Mouse (Mus musculus) small intestine, adult 2 months (tissue): Measurements from ENCODE around the gene Ccdc162.

Source experiments
- CTCF ChIP-seq: fragments of 200-500 bp; IDR thresholded peaks from 2 replicates; pipeline ENCODE4 v1.5.1; 2012; ENCODE audit warnings: low read depth, mild to moderate bottlenecking, control low read depth, inconsistent platforms, low read length, moderate library complexity, mixed read lengths; ENCODE audit not compliant: insufficient replicate concordance, insufficient read length; ENCODE audit errors: extremely low read depth
- POLR2A ChIP-seq: fragments of 200-500 bp; IDR thresholded peaks from 2 replicates; pipeline ENCODE4 v1.6.1; 2012; ENCODE audit warnings: low read depth, mild to moderate bottlenecking, control low read depth, inconsistent platforms, low read length, moderate library complexity

GRCm38 (mm10) chr10:41619988-41620387 is 96.4 kb downstream of the Ccdc162 start:
- no peak for TF ChIP-seq POLR2A
- no peak for TF ChIP-seq CTCF
